Mouse (Mus musculus): ENCODE results near the gene Sirt6. TPM values are rescaled to one million over a fixed set of nuclear protein-coding genes. Genes with fewer than 3 reads are reported as not detected.

Sirt6 gene
- polyA plus RNA-seq, 1 experiment from 2014 or later = 45.7 TPM

DNA sequence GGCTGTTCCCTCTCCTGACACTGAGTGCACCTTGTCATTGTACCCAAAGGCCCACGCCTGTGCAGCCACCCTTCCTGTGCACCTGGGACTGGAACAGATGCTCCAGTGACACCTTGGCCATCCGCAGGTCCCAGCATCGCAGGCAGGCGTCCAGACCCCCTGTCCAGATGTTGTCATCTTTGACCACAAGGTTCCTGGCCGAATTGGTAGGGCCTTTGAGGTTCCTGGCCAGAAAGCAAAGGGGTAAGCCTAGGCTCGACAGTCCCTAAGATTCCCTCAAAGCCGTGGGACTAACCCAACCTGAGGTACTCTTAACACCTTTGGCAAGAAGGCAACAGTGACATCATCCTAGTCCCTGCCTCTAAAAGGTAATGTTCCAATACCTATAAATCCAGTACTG lies 35.0 kb downstream of the Sirt6 start:
- Histone ChIP-seq H3K27me3 (ENCODE audit: control insufficient read depth, insufficient read depth, low read length) (peaks cover 25% of the 10 kb centered on the region), H3K4me3 (ENCODE audit: low read depth, low read length) (no peak overlapping the region), H3K36me3 (ENCODE audit: control insufficient read depth, insufficient read depth, low read length) (no peaks in the 10 kb centered on the region), H3K9ac (ENCODE audit: low read length) (no peak overlapping the region), H3K4me1 (ENCODE audit: control insufficient read depth, insufficient read depth, low read length) (peaks cover 22% of the 10 kb centered on the region), H3K9me3 (ENCODE audit: control insufficient read depth, low read length) (no peaks in the 10 kb centered on the region), H3K27ac (ENCODE audit: low read depth, low read length) (no peak overlapping the region), H3K4me2 (ENCODE audit: low read depth) (no peak overlapping the region)
- ATAC-seq (ENCODE audit: insufficient read depth, low FRiP score, low TSS enrichment) (no peak), DNase-seq (ENCODE audit: low spot score) (no peak)
- 81% methylated on average over 7 of the region's 7 CpGs for WGBS

DNA sequence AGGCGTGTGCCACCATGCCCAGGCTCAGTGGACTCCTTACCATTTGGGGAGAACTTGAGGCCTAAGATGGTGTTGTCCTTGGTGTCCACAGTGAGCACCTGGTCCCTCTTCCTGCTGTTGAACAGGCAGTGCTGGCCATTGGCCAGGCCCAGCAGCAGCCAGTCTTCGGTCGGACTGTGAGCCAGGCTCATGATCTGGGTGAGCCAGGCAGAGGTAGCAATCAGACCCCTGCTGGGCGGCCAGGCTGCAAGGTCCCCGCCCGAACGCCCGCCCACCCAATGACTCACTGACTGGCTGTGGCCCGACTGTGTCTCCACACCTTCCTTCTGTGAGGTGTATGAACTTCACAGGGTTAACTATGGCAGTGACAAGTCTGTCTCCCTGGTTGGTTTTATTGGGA lies 35.8 kb downstream of the Sirt6 start:
- no peak overlapping the region for H3K27ac ChIP-seq (ENCODE audit: low read depth, low read length)
- no peaks in the 10 kb centered on the region for H3K9me3 ChIP-seq (ENCODE audit: control insufficient read depth, low read length)
- ATAC-seq (ENCODE audit: insufficient read depth, low FRiP score, low TSS enrichment) (no peak), DNase-seq (ENCODE audit: low spot score) (no peak)
- H3K27me3 ChIP-seq (ENCODE audit: control insufficient read depth, insufficient read depth, low read length) = peaks cover 22% of the 10 kb centered on the region
- H3K36me3 ChIP-seq (ENCODE audit: control insufficient read depth, insufficient read depth, low read length) = no peaks in the 10 kb centered on the region
- H3K9ac ChIP-seq (ENCODE audit: low read length) = no peak overlapping the region
- H3K4me3 ChIP-seq (ENCODE audit: low read depth, low read length) = no peak overlapping the region
- H3K4me2 ChIP-seq (ENCODE audit: low read depth) = no peak overlapping the region
- peaks cover 14% of the 10 kb centered on the region for H3K4me1 ChIP-seq (ENCODE audit: control insufficient read depth, insufficient read depth, low read length)
- 60% methylated on average over 9 of the region's 9 CpGs for WGBS

- H3K9ac ChIP-seq (ENCODE audit: low read length) = no peak overlapping the region
- H3K4me1 ChIP-seq (ENCODE audit: control insufficient read depth, insufficient read depth, low read length) = no peaks in the 10 kb centered on the region
- WGBS = 66% methylated on average over 7 of the region's 7 CpGs
- ATAC-seq (ENCODE audit: insufficient read depth, low FRiP score, low TSS enrichment) = no peak
- no peak for DNase-seq (ENCODE audit: low spot score)
- no peak overlapping the region for H3K27ac ChIP-seq (ENCODE audit: low read depth, low read length)
- H3K4me2 ChIP-seq (ENCODE audit: low read depth) = no peak overlapping the region
- H3K27me3 ChIP-seq (ENCODE audit: control insufficient read depth, insufficient read depth, low read length) = peaks cover 11% of the 10 kb centered on the region; the same call in 1 of the 2 replicates
- no peaks in the 10 kb centered on the region for H3K9me3 ChIP-seq (ENCODE audit: control insufficient read depth, low read length)
- no peak overlapping the region for H3K4me3 ChIP-seq (ENCODE audit: low read depth, low read length)
- H3K36me3 ChIP-seq (ENCODE audit: control insufficient read depth, insufficient read depth, low read length) = no peaks in the 10 kb centered on the region
Measured at GRCm38 (mm10) chr10:81588739-81589138, 38.9 kb downstream of the Sirt6 start.

- Histone ChIP-seq H3K27me3 (ENCODE audit: control insufficient read depth, insufficient read depth, low read length) (peaks cover 12% of the 10 kb centered on the region; the same call in 1 of the 2 replicates), H3K4me3 (ENCODE audit: low read depth, low read length) (no peak overlapping the region)
Measured at GRCm38 (mm10) chr10:81583347-81583746, 44.2 kb downstream of the Sirt6 start.

GRCm38 (mm10) chr10:81580441-81581070 lies 47.0 kb downstream of the Sirt6 start:
- Histone ChIP-seq H3K27ac (ENCODE audit: low read depth, low read length) (no peak overlapping the region), H3K27me3 (ENCODE audit: control insufficient read depth, insufficient read depth, low read length) (peaks cover 19% of the 10 kb centered on the region), H3K4me3 (ENCODE audit: low read depth, low read length) (no peak overlapping the region), H3K9ac (ENCODE audit: low read length) (no peak overlapping the region), H3K4me2 (ENCODE audit: low read depth) (no peak overlapping the region), H3K4me1 (ENCODE audit: control insufficient read depth, insufficient read depth, low read length) (peaks cover under 1% of the 10 kb centered on the region; the same call in 1 of the 2 replicates), H3K9me3 (ENCODE audit: control insufficient read depth, low read length) (no peaks in the 10 kb centered on the region), H3K36me3 (ENCODE audit: control insufficient read depth, insufficient read depth, low read length) (no peaks in the 10 kb centered on the region)
- DNase-seq (ENCODE audit: low spot score) (no peak), ATAC-seq (ENCODE audit: insufficient read depth, low FRiP score, low TSS enrichment) (no peak)
- 57% methylated on average over 25 of the region's 25 CpGs for WGBS

More at GRCm38 (mm10) chr10:81583347-81583746, 44.2 kb downstream of the Sirt6 start:
- Histone ChIP-seq H3K27ac (ENCODE audit: low read depth, low read length) (no peak overlapping the region), H3K9me3 (ENCODE audit: control insufficient read depth, low read length) (no peaks in the 10 kb centered on the region), H3K36me3 (ENCODE audit: control insufficient read depth, insufficient read depth, low read length) (no peaks in the 10 kb centered on the region), H3K4me2 (ENCODE audit: low read depth) (no peak overlapping the region), H3K9ac (ENCODE audit: low read length) (no peak overlapping the region), H3K4me1 (ENCODE audit: control insufficient read depth, insufficient read depth, low read length) (no peaks in the 10 kb centered on the region)
- DNase-seq (ENCODE audit: low spot score) = no peak
- no peak for ATAC-seq (ENCODE audit: insufficient read depth, low FRiP score, low TSS enrichment)
- WGBS = 47% methylated on average over 6 of the region's 6 CpGs

GRCm38 (mm10) chr10:81579967-81580366 lies 47.6 kb downstream of the Sirt6 start:
- DNase-seq (ENCODE audit: low spot score) = no peak
- peaks cover 19% of the 10 kb centered on the region for H3K27me3 ChIP-seq (ENCODE audit: control insufficient read depth, insufficient read depth, low read length)
- 79% methylated on average over 4 of the region's 4 CpGs for WGBS
- H3K27ac ChIP-seq (ENCODE audit: low read depth, low read length) = no peak overlapping the region
- no peak overlapping the region for H3K9ac ChIP-seq (ENCODE audit: low read length)
- ATAC-seq (ENCODE audit: insufficient read depth, low FRiP score, low TSS enrichment) = no peak
- no peaks in the 10 kb centered on the region for H3K9me3 ChIP-seq (ENCODE audit: control insufficient read depth, low read length)
- H3K4me2 ChIP-seq (ENCODE audit: low read depth) = no peak overlapping the region
- H3K4me3 ChIP-seq (ENCODE audit: low read depth, low read length) = no peak overlapping the region
- H3K36me3 ChIP-seq (ENCODE audit: control insufficient read depth, insufficient read depth, low read length) = no peaks in the 10 kb centered on the region
- H3K4me1 ChIP-seq (ENCODE audit: control insufficient read depth, insufficient read depth, low read length) = peaks cover 6% of the 10 kb centered on the region; the same call in 1 of the 2 replicates

DNA sequence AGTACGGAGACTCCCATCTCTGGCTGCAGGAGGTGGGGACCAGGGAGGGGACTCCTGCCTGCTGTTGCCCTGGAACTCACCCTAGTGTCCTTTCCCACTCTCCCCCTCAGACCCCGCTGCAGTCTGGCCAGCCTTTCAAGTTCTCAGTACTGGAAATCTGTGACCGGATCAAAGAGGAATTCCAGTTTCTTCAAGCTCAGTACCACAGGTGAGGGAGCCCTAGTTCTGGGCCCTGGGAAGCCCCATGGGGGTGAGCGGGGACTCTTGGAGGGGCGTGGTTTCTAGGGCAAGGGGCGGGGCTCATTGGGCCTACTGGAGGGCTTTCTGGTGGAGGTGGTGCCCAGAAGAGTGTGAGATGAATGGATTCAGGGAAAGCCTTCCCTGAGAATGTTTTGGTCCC lies 51.9 kb downstream of the Sirt6 start:
- peaks cover 17% of the 10 kb centered on the region for H3K4me1 ChIP-seq (ENCODE audit: control insufficient read depth, insufficient read depth, low read length)
- peak overlapping the region; percentile 56 for H3K9ac ChIP-seq (ENCODE audit: low read length)
- no peak for ATAC-seq (ENCODE audit: insufficient read depth, low FRiP score, low TSS enrichment)
- peak overlapping the region; percentile 65 for H3K4me2 ChIP-seq (ENCODE audit: low read depth)
- peak overlapping the region; percentile 41 for H3K4me3 ChIP-seq (ENCODE audit: low read depth, low read length)
- peaks cover 48% of the 10 kb centered on the region for H3K27me3 ChIP-seq (ENCODE audit: control insufficient read depth, insufficient read depth, low read length)
- no peak overlapping the region for H3K27ac ChIP-seq (ENCODE audit: low read depth, low read length)
- no peak for DNase-seq (ENCODE audit: low spot score)
- no peaks in the 10 kb centered on the region for H3K36me3 ChIP-seq (ENCODE audit: control insufficient read depth, insufficient read depth, low read length)
- 2% methylated on average over 6 of the region's 6 CpGs for WGBS
- no peaks in the 10 kb centered on the region for H3K9me3 ChIP-seq (ENCODE audit: control insufficient read depth, low read length)

DNA sequence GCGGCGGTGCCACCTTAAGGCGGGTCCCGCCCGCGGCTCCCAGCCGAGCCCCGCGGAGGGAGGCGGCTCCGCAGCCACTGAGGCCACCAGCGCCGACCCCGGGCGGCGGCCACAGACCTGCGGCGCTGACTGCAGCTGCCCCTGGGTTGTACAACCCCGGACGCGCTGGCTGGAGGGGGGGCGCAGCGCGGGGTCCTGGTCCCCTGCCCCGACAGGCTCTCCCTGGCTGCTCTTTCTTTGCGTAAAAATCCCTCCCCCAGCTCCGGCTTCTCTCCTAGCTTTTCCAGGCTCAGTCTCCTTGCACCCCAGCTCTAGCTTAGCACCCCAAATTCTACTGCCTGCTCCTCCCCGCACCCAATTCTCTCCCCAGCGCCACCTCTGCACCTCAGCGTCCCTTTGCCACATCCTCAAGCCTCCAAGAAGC lies 52.4 kb downstream of the Sirt6 start:
- Histone ChIP-seq H3K4me1 (ENCODE audit: control insufficient read depth, insufficient read depth, low read length) (peaks cover 21% of the 10 kb centered on the region), H3K9me3 (ENCODE audit: control insufficient read depth, low read length) (no peaks in the 10 kb centered on the region), H3K36me3 (ENCODE audit: control insufficient read depth, insufficient read depth, low read length) (no peaks in the 10 kb centered on the region), H3K4me2 (ENCODE audit: low read depth) (peak overlapping the region; percentile 65), H3K9ac (ENCODE audit: low read length) (peak overlapping the region; percentile 56), H3K27me3 (ENCODE audit: control insufficient read depth, insufficient read depth, low read length) (peaks cover 46% of the 10 kb centered on the region), H3K27ac (ENCODE audit: low read depth, low read length) (no peak overlapping the region), H3K4me3 (ENCODE audit: low read depth, low read length) (peak overlapping the region; percentile 41)
- DNase-seq (ENCODE audit: low spot score) (peak; percentile 51), ATAC-seq (ENCODE audit: insufficient read depth, low FRiP score, low TSS enrichment) (no peak)
- WGBS = under 1% methylated on average over 30 of the region's 30 CpGs

Measured in neural tube, embryonic 11.5 days (tissue).